Mouse (Mus musculus) stomach, embryonic 16.5 days (tissue): Measurements from ENCODE around the gene Hmgb1. TPM values are rescaled to one million over a fixed set of nuclear protein-coding genes. Genes with fewer than 3 reads are reported as not detected.

Experiments
- ATAC-seq: fragments of 200-750 bp; cut with Nextera tagmentation; 2 replicates; pipeline ENCODE4 v1.8.0; 2017; ENCODE audit warnings: moderate number of reproducible peaks, moderate TSS enrichment; ENCODE audit not compliant: insufficient read depth, low FRiP score
- H3K27ac ChIP-seq: fragments of 300-500 bp; sonication (generic); 2 replicates; pipeline ENCODE4 v1.5.1; 2014; ENCODE audit warnings: low read length
- H3K27me3 ChIP-seq: fragments of 300-500 bp; sonication (generic); 2 replicates; pipeline ENCODE4 v1.6.1; 2014; ENCODE audit warnings: low read length, control low read depth, mixed read lengths; ENCODE audit not compliant: control insufficient read depth, insufficient read depth
- H3K36me3 ChIP-seq: fragments of 300-500 bp; sonication (generic); 2 replicates; pipeline ENCODE4 v1.6.1; 2014; ENCODE audit warnings: low read length; ENCODE audit not compliant: control insufficient read depth, insufficient read depth
- H3K4me1 ChIP-seq: fragments of 300-500 bp; sonication (generic); 2 replicates; pipeline ENCODE4 v1.6.1; 2014; ENCODE audit warnings: low read length, control low read depth, mixed read lengths; ENCODE audit not compliant: control insufficient read depth, insufficient read depth
- H3K4me2 ChIP-seq: fragments of 300-500 bp; sonication (generic); 2 replicates; pipeline ENCODE4 v1.6.1; 2014; ENCODE audit warnings: low read depth, low read length, mixed read lengths
- H3K4me3 ChIP-seq: fragments of 300-500 bp; sonication (generic); replicated peaks from 2 replicates; pipeline ENCODE4 v1.5.1; 2014; ENCODE audit warnings: mild to moderate bottlenecking, low read length
- H3K9ac ChIP-seq: fragments of 300-500 bp; sonication (generic); 2 replicates; pipeline ENCODE4 v1.6.1; 2014; ENCODE audit warnings: low read length
- H3K9me3 ChIP-seq: fragments of 300-500 bp; sonication (generic); replicated peaks from 2 replicates; pipeline ENCODE4 v1.6.1; 2016; ENCODE audit warnings: low read length, control low read depth; ENCODE audit not compliant: control insufficient read depth
- WGBS: fragments of 180-500 bp; shearing (Covaris S2); extraction: QIAGEN DNeasy Blood & Tissue Kit; methylation state at CpG from one replicate; pipeline ENCODE4 v1.1.7; 2014; 5-methylcytosine and 5-hydroxymethylcytosine counted together
- polyA plus RNA-seq: library from polyadenylated mRNA; unstranded; fragments of >200 nt; fragmentation: Nextera tagmentation; extraction: Ambion mirVana; gene quantifications from 2 replicates; pipeline ENCODE4 v1.2.1, GENCODE M21; 2015

The Hmgb1 gene
- 907 and 1,078 TPM in 2 replicates for polyA plus RNA-seq

DNA sequence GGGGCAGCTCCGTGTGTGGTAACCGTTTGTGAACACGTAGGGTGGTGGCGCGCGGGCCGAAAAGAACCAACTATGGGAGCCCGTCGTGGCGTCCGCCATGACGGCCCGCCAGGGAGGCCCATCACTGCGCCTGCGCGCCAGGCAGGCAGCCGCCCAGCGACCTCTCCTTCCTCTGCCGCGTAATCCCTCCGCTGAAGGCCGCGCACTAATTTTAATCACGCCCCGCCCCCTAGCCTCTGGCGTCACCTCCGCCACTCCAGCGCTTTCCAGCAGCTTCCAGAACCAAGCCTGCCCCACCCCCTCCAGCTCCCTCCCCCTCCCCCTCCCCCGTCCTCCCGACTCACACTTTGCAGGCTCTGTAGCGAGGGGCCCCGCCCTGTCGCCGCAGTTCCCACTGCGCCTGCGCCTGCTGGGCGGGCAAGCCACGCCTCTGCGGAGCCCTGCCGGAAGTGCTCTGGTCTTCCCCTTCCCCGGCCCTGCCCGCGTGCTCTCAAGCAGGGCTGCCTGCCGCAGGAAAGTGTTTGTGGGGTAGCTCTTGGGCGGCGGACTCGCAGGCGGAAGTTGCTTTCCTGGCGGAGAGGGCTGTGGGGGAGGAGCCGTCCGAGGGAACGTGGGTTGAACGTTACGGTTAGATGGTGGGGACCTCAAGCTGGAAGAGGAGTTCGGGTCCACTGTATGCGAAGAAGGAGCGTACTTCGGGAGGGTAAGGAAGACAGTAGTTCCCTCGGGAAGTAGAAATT is at the start of gene Hmgb1, which contains the start of gene Uspl1:
TSS of gene Hmgb1 (minus strand) at position 386 of the 740 bp plus-strand sequence.
TSS of gene Uspl1 (plus strand) at position 247 of the 740 bp plus-strand sequence.
- Histone ChIP-seq H3K4me1 (peaks cover 7% of the 10 kb centered on the region; the same call in 1 of the 2 replicates), H3K27me3 (no peaks in the 10 kb centered on the region), H3K4me3 (peak within 1 kb of the TSS; percentile 69), H3K27ac (peak within 1 kb of the TSS; percentile 87), H3K4me2 (peak within 1 kb of the TSS; percentile 97), H3K36me3 (peaks cover 4% of the 10 kb centered on the region; the same call in 1 of the 2 replicates), H3K9me3 (no peaks in the 10 kb centered on the region), H3K9ac (peak within 1 kb of the TSS; percentile 83)
- peak; percentile 97 for ATAC-seq
- under 1% methylated on average over 58 of the region's 59 CpGs for whole genome bisulfite sequencing

DNA sequence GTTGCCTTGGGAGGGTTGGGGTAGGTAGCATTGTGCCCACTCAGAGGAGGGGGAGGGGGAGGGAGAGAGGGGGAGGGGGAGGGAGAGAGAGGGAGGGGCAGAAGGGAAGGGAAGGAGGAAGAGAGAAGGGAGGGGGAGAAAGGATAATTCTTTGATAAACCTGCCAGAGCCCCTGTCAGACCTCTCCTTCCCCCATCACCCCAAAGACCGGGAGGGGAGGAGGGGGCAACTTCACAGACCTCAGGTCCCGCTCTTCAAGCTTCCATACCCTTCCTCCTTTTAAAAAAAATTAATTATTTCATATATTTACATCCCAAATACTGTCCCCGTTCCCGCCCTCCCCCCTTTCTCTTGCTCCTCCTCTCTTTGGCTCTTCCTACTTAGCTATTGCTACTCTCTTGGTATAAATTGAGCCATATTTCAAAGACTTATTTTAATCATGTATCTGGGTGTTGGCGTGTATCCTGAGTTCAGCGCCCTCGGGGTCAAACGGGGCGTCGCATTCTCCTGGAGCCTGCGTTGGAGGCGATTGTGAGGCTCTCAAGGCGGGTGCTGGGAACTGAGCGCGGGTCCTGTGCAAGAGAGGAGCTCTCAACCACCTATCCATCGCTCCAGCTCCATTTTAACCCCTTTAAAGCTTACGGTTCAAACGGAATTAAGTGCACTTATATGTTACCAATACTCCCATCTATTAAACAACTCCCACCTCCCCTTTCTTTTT is 45.5 kb upstream of the Hmgb1 start:
- H3K36me3 ChIP-seq: no peaks in the 10 kb centered on the region
- H3K27me3 ChIP-seq: no peaks in the 10 kb centered on the region
- peak overlapping the region; percentile 51 for H3K4me2 ChIP-seq
- peak overlapping the region; percentile 77 for H3K27ac ChIP-seq
- H3K4me3 ChIP-seq: peak overlapping the region; percentile 55
- WGBS: 70% methylated on average over 18 of the region's 18 CpGs
- no peak for ATAC-seq
- H3K4me1 ChIP-seq: 0 out of 2 replicates have a peak, but pooled peaks cover 5% of the 10 kb centered on the region
- peak overlapping the region; percentile 68 for H3K9ac ChIP-seq
- no peaks in the 10 kb centered on the region for H3K9me3 ChIP-seq

DNA sequence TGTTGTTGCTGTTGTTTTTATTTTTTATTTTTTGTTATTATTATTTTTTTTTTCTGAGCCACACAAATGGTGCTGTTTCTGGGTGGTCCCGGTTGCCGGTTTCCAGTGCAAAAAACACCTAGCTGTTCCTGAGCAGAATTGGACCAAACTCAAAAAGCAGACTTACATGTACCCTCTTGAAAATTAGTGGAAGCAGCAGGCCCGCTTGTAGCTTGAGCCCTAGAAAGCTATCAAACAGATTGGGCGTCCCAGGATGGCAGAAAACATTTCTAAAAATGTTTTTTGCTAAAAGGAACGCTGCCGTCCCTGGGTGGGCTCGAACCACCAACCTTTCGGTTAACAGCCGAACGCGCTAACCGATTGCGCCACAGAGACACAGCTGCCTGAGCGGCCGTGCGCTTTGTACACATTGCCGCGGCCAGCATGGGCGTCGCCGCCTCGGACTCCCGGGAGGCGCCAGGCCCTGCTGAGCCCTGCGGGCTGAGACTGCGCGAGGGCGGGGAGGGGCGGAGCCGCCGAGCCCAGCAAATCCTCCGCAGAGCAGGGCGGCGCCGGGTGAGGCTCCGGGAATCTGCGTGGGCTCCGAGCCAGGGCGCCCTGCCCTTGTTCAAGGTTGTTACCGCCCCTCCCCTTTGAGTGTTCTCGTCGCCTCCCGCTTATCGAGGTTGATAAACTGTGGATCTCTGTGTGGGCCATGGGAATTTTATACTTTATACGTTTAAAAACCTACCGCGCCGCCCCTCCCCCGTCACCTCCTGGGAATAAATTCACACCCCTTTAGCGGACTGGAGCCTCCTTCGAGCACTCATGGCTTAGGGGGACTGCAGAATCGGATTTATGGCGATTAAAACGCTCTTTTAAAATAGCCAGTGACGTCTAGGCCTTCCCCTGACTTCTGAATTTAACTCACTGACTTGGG is 44.7 kb upstream of the Hmgb1 start:
- no peaks in the 10 kb centered on the region for H3K27me3 ChIP-seq
- ATAC-seq: peak; percentile 100
- H3K4me2 ChIP-seq: peak overlapping the region; percentile 51
- peak overlapping the region; percentile 68 for H3K9ac ChIP-seq
- peaks cover 11% of the 10 kb centered on the region for H3K4me1 ChIP-seq
- H3K27ac ChIP-seq: peak overlapping the region; percentile 77
- peak overlapping the region; percentile 55 for H3K4me3 ChIP-seq
- H3K9me3 ChIP-seq: no peaks in the 10 kb centered on the region
- no peaks in the 10 kb centered on the region for H3K36me3 ChIP-seq
- 3% methylated on average over 55 of the region's 55 CpGs for WGBS

DNA sequence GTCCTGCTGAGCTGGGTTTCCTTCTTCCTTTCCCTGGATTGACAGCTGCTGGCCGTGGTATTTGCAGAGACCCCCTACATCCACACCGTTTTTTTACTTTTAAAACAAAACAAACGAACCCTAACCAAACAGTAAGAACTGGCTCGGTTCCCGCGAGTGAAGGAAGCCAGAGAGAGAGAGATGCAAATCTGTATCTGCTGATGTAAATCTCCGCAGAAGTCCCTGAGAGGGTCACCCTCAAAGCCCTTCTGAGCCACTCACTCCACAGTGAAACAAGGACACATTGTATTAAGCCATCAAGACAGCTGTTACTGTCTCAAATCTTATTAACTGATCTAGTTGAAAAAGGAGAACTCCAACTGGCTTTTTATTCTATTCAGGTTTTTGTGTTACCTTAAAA is 40.4 kb upstream of the Hmgb1 start:
- H3K9me3 ChIP-seq: 0 out of 2 replicates have a peak, but pooled peaks cover 5% of the 10 kb centered on the region
- no peak for ATAC-seq
- H3K4me3 ChIP-seq: no peak overlapping the region
- no peak overlapping the region for H3K27ac ChIP-seq
- no peaks in the 10 kb centered on the region for H3K36me3 ChIP-seq
- H3K4me1 ChIP-seq: peaks cover 12% of the 10 kb centered on the region
- peak overlapping the region; percentile 28 for H3K4me2 ChIP-seq
- WGBS: 12% methylated on average over 7 of the region's 7 CpGs
- no peak overlapping the region; the same call in 1 of the 2 replicates for H3K9ac ChIP-seq
- no peaks in the 10 kb centered on the region for H3K27me3 ChIP-seq

DNA sequence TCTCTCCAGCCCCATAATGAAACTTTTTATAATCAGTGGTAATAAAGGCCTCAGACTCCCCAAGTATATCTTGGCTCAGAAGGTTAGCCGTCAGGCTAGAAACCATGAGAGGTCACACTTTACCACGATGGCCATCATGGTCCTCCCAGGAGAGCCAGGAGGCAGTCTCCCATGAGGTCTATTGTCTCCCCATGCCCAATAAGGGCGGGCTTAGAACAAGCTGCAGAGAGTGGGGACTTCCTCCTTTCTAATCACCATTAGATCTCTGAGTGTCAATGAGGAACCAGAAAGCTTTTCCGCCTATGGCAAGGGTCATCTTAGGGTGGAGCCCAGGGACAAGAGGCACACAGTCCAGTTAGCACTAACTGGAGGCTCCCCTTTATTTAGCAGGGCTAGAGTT is 37.1 kb upstream of the Hmgb1 start:
- Histone ChIP-seq H3K4me1 (peaks cover 12% of the 10 kb centered on the region), H3K27ac (no peak overlapping the region), H3K27me3 (no peaks in the 10 kb centered on the region), H3K4me3 (no peak overlapping the region), H3K36me3 (no peaks in the 10 kb centered on the region), H3K4me2 (no peak overlapping the region), H3K9me3 (0 out of 2 replicates have a peak, but pooled peaks cover 5% of the 10 kb centered on the region), H3K9ac (no peak overlapping the region)
- no peak for ATAC-seq
- 86% methylated on average over 4 of the region's 4 CpGs for WGBS

DNA sequence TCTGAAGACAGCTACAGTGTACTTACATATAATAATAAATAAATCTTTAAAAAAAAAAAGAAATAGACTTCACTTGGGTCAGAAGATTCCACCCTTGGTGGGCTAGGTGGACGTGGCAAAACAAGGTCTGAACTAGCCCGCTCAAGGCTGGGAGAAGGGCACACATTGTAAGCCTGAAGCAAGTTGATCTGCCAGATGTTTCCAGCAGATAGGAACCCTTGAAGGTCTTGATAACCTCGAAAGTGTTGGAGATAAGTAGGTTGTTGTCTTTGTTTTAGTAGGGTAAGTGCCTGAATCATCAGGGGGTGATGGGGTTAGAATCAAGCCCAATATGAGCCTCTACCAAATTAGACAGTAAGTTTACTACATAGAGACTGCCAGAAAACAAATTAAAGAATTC is 35.2 kb upstream of the Hmgb1 start:
- H3K9me3 ChIP-seq: 0 out of 2 replicates have a peak, but pooled peaks cover 5% of the 10 kb centered on the region
- peaks cover 6% of the 10 kb centered on the region for H3K4me1 ChIP-seq
- H3K4me3 ChIP-seq: no peak overlapping the region
- WGBS: 75% methylated on average over 3 of the region's 3 CpGs
- no peak overlapping the region for H3K4me2 ChIP-seq
- ATAC-seq: no peak
- H3K27me3 ChIP-seq: no peaks in the 10 kb centered on the region
- no peak overlapping the region for H3K27ac ChIP-seq
- no peak overlapping the region for H3K9ac ChIP-seq
- H3K36me3 ChIP-seq: 0 out of 2 replicates have a peak, but pooled peaks cover 2% of the 10 kb centered on the region

DNA sequence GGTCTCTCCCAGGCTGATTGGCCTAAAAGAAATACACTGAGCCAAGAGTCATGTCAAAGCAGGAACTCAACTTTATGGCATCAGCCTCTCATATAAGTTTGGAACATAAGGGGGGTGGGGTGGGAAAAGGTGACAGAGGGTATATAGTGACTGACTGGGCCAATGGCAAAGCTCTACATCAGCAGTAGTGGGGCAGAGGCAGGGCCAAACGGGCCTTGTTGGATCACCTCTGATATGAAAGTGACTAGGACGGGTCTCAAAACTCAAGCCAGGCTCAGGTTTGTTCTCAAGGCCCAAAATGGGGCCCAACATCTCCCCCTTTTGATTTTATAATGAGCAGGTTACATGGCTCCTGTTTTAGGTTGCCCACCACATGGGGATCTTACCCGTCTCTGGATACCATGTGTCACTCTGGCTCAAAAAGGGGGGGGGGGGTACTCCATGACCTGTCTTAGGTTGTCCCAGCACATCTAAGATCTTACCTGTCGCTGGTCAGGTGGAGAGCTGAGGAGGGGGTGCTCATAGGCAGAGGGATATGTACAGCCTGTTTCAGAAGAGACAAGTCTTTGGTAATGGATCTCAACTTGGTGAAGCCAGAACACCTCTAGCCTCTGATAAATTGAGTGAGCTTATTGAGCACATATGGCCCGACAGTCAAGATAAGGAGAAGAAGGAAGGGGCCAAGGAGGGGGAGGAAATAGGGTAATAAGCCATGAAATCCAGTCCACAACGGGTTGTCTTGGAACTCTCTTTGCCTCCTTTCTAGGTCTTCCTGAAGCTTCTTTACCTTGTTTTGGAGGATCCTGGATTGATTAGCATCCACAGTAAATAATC is 33.5 kb upstream of the Hmgb1 start:
- no peaks in the 10 kb centered on the region for H3K27me3 ChIP-seq
- no peaks in the 10 kb centered on the region for H3K4me1 ChIP-seq
- no peak overlapping the region for H3K9ac ChIP-seq
- no peak overlapping the region for H3K4me3 ChIP-seq
- H3K4me2 ChIP-seq: no peak overlapping the region
- 0 out of 2 replicates have a peak, but pooled peaks cover 5% of the 10 kb centered on the region for H3K9me3 ChIP-seq
- ATAC-seq: no peak
- 0 out of 2 replicates have a peak, but pooled peaks cover 10% of the 10 kb centered on the region for H3K36me3 ChIP-seq
- 75% methylated on average over 6 of the region's 6 CpGs for WGBS
- no peak overlapping the region for H3K27ac ChIP-seq

DNA sequence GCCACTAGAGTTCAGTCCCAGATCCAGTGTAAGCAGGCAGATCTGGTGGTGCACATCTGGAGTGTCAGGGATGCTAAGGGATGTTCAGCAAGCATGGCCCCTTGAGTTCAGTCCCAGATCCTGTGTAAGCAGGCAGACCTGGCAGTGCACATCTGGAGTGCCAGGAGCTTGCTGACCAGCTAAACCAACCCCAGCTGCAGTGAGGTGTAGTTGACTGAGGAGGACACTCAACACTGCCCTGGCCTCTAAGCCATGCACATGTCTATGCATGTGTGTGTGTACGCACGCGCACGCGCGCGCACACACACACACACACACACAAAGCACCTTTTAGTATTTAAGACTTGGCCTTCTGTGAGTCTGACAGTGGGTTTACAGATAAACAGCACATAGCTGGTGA is 31.3 kb upstream of the Hmgb1 start:
- Histone ChIP-seq H3K27ac (no peak overlapping the region), H3K9me3 (no peaks in the 10 kb centered on the region), H3K4me1 (no peaks in the 10 kb centered on the region), H3K9ac (no peak overlapping the region), H3K4me2 (no peak overlapping the region), H3K36me3 (peaks cover 11% of the 10 kb centered on the region), H3K4me3 (no peak overlapping the region), H3K27me3 (no peaks in the 10 kb centered on the region)
- ATAC-seq: no peak
- WGBS: 98% methylated on average over 7 of the region's 7 CpGs
